Mouse (Mus musculus) forebrain, embryonic 15.5 days (tissue): ENCODE measurements around the gene Hnf1b. TPM values are rescaled to one million over a fixed set of nuclear protein-coding genes. Genes with fewer than 3 reads are reported as not detected.

ENCODE experiments used
- ATAC-seq: fragments of 200-750 bp; cut with Nextera tagmentation; replicated peaks from 2 replicates; pipeline ENCODE4 v1.8.0; 2017; ENCODE audit warnings: mild to moderate bottlenecking, moderate TSS enrichment, moderate library complexity
- H3K27ac ChIP-seq: fragments of 300-500 bp; sonication (generic); replicated peaks from 2 replicates; pipeline ENCODE4 v1.5.1; 2015; ENCODE audit warnings: mild to moderate bottlenecking, inconsistent platforms
- H3K27me3 ChIP-seq: fragments of 300-500 bp; sonication (generic); 2 replicates; pipeline ENCODE4 v1.6.1; 2015; ENCODE audit warnings: inconsistent platforms
- H3K36me3 ChIP-seq: fragments of 300-500 bp; sonication (generic); 2 replicates; pipeline ENCODE4 v1.6.1; 2015; ENCODE audit warnings: mild to moderate bottlenecking, inconsistent platforms
- H3K4me1 ChIP-seq: fragments of 300-500 bp; sonication (generic); 2 replicates; pipeline ENCODE4 v1.6.1; 2015; ENCODE audit warnings: inconsistent platforms
- H3K4me2 ChIP-seq: fragments of 300-500 bp; sonication (generic); replicated peaks from 2 replicates; pipeline ENCODE4 v1.6.1; 2015; ENCODE audit warnings: mild to moderate bottlenecking, inconsistent platforms
- H3K4me3 ChIP-seq: fragments of 300-500 bp; sonication (generic); 2 replicates; pipeline ENCODE4 v1.5.1; 2015; ENCODE audit warnings: mild to moderate bottlenecking, inconsistent platforms
- H3K9ac ChIP-seq: fragments of 300-500 bp; sonication (generic); replicated peaks from 2 replicates; pipeline ENCODE4 v1.6.1; 2015; ENCODE audit warnings: mild to moderate bottlenecking, inconsistent platforms
- H3K9me3 ChIP-seq: fragments of 300-500 bp; sonication (generic); 2 replicates; pipeline ENCODE4 v1.6.1; 2016; ENCODE audit warnings: inconsistent platforms
- WGBS: fragments of 180-500 bp; shearing (Covaris S2); methylation state at CpG from one replicate; pipeline ENCODE4 v1.1.7; 2015; ENCODE audit warnings: mixed read lengths; 5-methylcytosine and 5-hydroxymethylcytosine counted together
- polyA plus RNA-seq: library from polyadenylated mRNA; unstranded; fragments of >200 nt; fragmentation: Nextera tagmentation; extraction: Ambion mirVana; gene quantifications from 2 replicates; pipeline ENCODE4 v1.2.1, GENCODE M21; 2015

Hnf1b gene
- 0.08 TPM in 1 of 2 replicates, not detected in the other for polyA plus RNA-seq

- 5% methylated on average over 34 of the region's 36 CpGs for WGBS
- no peak for ATAC-seq
- Histone ChIP-seq H3K9ac (no peak within 1 kb of the TSS), H3K27me3 (peaks cover 51% of the 10 kb centered on the region), H3K4me3 (no peak within 1 kb of the TSS), H3K4me1 (peaks cover 16% of the 10 kb centered on the region), H3K36me3 (no peaks in the 10 kb centered on the region), H3K27ac (no peak within 1 kb of the TSS), H3K9me3 (no peaks in the 10 kb centered on the region), H3K4me2 (no peak within 1 kb of the TSS)
Measured at GRCm38 (mm10) chr11:83849529-83850335, at the start of gene Hnf1b. Hnf1b (plus strand) TSS chr11:83850063.

- H3K4me1 ChIP-seq: no peaks in the 10 kb centered on the region
- H3K4me3 ChIP-seq: no peak overlapping the region
- 69% methylated on average over 8 of the region's 8 CpGs for WGBS
- ATAC-seq: no peak
- no peak overlapping the region for H3K9ac ChIP-seq
- H3K36me3 ChIP-seq: no peaks in the 10 kb centered on the region
- no peak overlapping the region for H3K27ac ChIP-seq
- no peaks in the 10 kb centered on the region for H3K27me3 ChIP-seq
- H3K4me2 ChIP-seq: no peak overlapping the region
- no peaks in the 10 kb centered on the region for H3K9me3 ChIP-seq
Measured at GRCm38 (mm10) chr11:83802166-83802565, 47.7 kb upstream of the Hnf1b start.

GRCm38 (mm10) chr11:83802581-83802980 lies 47.3 kb upstream of the Hnf1b start:
- Histone ChIP-seq H3K4me3 (no peak overlapping the region), H3K4me2 (no peak overlapping the region), H3K27me3 (no peaks in the 10 kb centered on the region), H3K27ac (no peak overlapping the region), H3K36me3 (no peaks in the 10 kb centered on the region), H3K9ac (no peak overlapping the region), H3K9me3 (no peaks in the 10 kb centered on the region), H3K4me1 (no peaks in the 10 kb centered on the region)
- no peak for ATAC-seq
- 90% methylated on average over 4 of the region's 4 CpGs for WGBS

- no peak overlapping the region for H3K27ac ChIP-seq
- no peaks in the 10 kb centered on the region for H3K27me3 ChIP-seq
- H3K9me3 ChIP-seq: no peaks in the 10 kb centered on the region
- H3K4me2 ChIP-seq: no peak overlapping the region
- WGBS: 79% methylated on average over 8 of the region's 8 CpGs
- ATAC-seq: no peak
- no peak overlapping the region for H3K9ac ChIP-seq
- H3K4me3 ChIP-seq: no peak overlapping the region
- H3K4me1 ChIP-seq: no peaks in the 10 kb centered on the region
- H3K36me3 ChIP-seq: no peaks in the 10 kb centered on the region
Measured at GRCm38 (mm10) chr11:83810441-83810840, 39.4 kb upstream of the Hnf1b start.

- Histone ChIP-seq H3K27ac (no peak overlapping the region), H3K36me3 (no peaks in the 10 kb centered on the region), H3K4me3 (no peak overlapping the region), H3K9me3 (no peaks in the 10 kb centered on the region), H3K9ac (no peak overlapping the region), H3K4me2 (no peak overlapping the region), H3K4me1 (peaks cover 3% of the 10 kb centered on the region; the same call in 1 of the 2 replicates), H3K27me3 (no peaks in the 10 kb centered on the region)
- no peak for ATAC-seq
- WGBS: 89% methylated on average over 5 of the region's 5 CpGs
Measured at GRCm38 (mm10) chr11:83815191-83815590, 34.7 kb upstream of the Hnf1b start.

GRCm38 (mm10) chr11:83815628-83816027 lies 34.2 kb upstream of the Hnf1b start:
- H3K9ac ChIP-seq: no peak overlapping the region
- no peaks in the 10 kb centered on the region for H3K27me3 ChIP-seq
- H3K36me3 ChIP-seq: no peaks in the 10 kb centered on the region
- H3K4me2 ChIP-seq: no peak overlapping the region
- no peak overlapping the region for H3K4me3 ChIP-seq
- WGBS: 7% methylated on average over 9 of the region's 9 CpGs
- no peak for ATAC-seq
- H3K9me3 ChIP-seq: no peaks in the 10 kb centered on the region
- H3K27ac ChIP-seq: no peak overlapping the region
- H3K4me1 ChIP-seq: peaks cover 3% of the 10 kb centered on the region; the same call in 1 of the 2 replicates

GRCm38 (mm10) chr11:83817048-83817447 lies 32.8 kb upstream of the Hnf1b start:
- Histone ChIP-seq H3K9me3 (no peaks in the 10 kb centered on the region), H3K27me3 (no peaks in the 10 kb centered on the region), H3K4me2 (no peak overlapping the region), H3K36me3 (no peaks in the 10 kb centered on the region), H3K4me1 (peaks cover 3% of the 10 kb centered on the region; the same call in 1 of the 2 replicates), H3K9ac (no peak overlapping the region), H3K4me3 (no peak overlapping the region), H3K27ac (no peak overlapping the region)
- no peak for ATAC-seq
- 46% methylated on average over 6 of the region's 6 CpGs for WGBS

- WGBS: 76% methylated on average over 4 of the region's 4 CpGs
Measured at GRCm38 (mm10) chr11:83817994-83818393, 31.9 kb upstream of the Hnf1b start.

GRCm38 (mm10) chr11:83818591-83819127 lies 31.2 kb upstream of the Hnf1b start:
- Histone ChIP-seq H3K9ac (no peak overlapping the region), H3K4me2 (no peak overlapping the region), H3K27ac (no peak overlapping the region), H3K9me3 (no peaks in the 10 kb centered on the region), H3K36me3 (no peaks in the 10 kb centered on the region), H3K4me3 (no peak overlapping the region), H3K27me3 (no peaks in the 10 kb centered on the region), H3K4me1 (peaks cover 3% of the 10 kb centered on the region; the same call in 1 of the 2 replicates)
- no peak for ATAC-seq
- 66% methylated on average over 9 of the region's 9 CpGs for WGBS

More at GRCm38 (mm10) chr11:83817994-83818393, 31.9 kb upstream of the Hnf1b start:
- Histone ChIP-seq H3K4me1 (peaks cover 3% of the 10 kb centered on the region; the same call in 1 of the 2 replicates), H3K9me3 (no peaks in the 10 kb centered on the region), H3K27me3 (no peaks in the 10 kb centered on the region), H3K9ac (no peak overlapping the region), H3K27ac (no peak overlapping the region), H3K36me3 (no peaks in the 10 kb centered on the region), H3K4me3 (no peak overlapping the region), H3K4me2 (no peak overlapping the region)
- ATAC-seq: no peak

GRCm38 (mm10) chr11:83819806-83820483 lies 29.9 kb upstream of the Hnf1b start:
- no peak overlapping the region for H3K27ac ChIP-seq
- no peak for ATAC-seq
- WGBS: 46% methylated on average over 10 of the region's 10 CpGs
- no peak overlapping the region for H3K4me3 ChIP-seq
- no peaks in the 10 kb centered on the region for H3K9me3 ChIP-seq
- H3K4me1 ChIP-seq: peaks cover 3% of the 10 kb centered on the region; the same call in 1 of the 2 replicates
- no peaks in the 10 kb centered on the region for H3K27me3 ChIP-seq
- no peak overlapping the region for H3K9ac ChIP-seq
- H3K36me3 ChIP-seq: no peaks in the 10 kb centered on the region
- H3K4me2 ChIP-seq: no peak overlapping the region

GRCm38 (mm10) chr11:83826142-83826541 lies 23.7 kb upstream of the Hnf1b start:
- no peaks in the 10 kb centered on the region for H3K36me3 ChIP-seq
- ATAC-seq: no peak
- no peaks in the 10 kb centered on the region for H3K9me3 ChIP-seq
- no peaks in the 10 kb centered on the region for H3K27me3 ChIP-seq
- no peaks in the 10 kb centered on the region for H3K4me1 ChIP-seq
- H3K9ac ChIP-seq: no peak overlapping the region
- no peak overlapping the region for H3K4me3 ChIP-seq
- H3K4me2 ChIP-seq: no peak overlapping the region
- no peak overlapping the region for H3K27ac ChIP-seq
- 91% methylated on average over 3 of the region's 3 CpGs for WGBS

- Histone ChIP-seq H3K9ac (no peak overlapping the region), H3K4me2 (no peak overlapping the region), H3K9me3 (no peaks in the 10 kb centered on the region), H3K4me3 (no peak overlapping the region), H3K36me3 (no peaks in the 10 kb centered on the region), H3K4me1 (no peaks in the 10 kb centered on the region), H3K27me3 (no peaks in the 10 kb centered on the region), H3K27ac (no peak overlapping the region)
- ATAC-seq: no peak
- WGBS: 84% methylated on average over 8 of the region's 8 CpGs
Measured at GRCm38 (mm10) chr11:83828553-83829142, 21.2 kb upstream of the Hnf1b start.
